Mouse (Mus musculus) B cell, adult (primary cell): Measurements from ENCODE around the gene Krtap21-1. TPM values are rescaled to one million over a fixed set of nuclear protein-coding genes. Genes with fewer than 3 reads are reported as not detected.

ENCODE experiments used
- total RNA-seq: library from RNA; stranded (reverse); gene quantifications from 4 replicates; pipeline ENCODE4 v1.2.4, GENCODE M21; 2023; ENCODE audit not compliant: inconsistent age

Krtap21-1 gene
- not detected in 4 replicates for total RNA-seq

GRCm38 (mm10) chr16:89403768-89404167, at the start of gene Krtap21-1:
Gene Krtap21-1, minus strand, starts transcription at chr16:89403868.

DNA sequence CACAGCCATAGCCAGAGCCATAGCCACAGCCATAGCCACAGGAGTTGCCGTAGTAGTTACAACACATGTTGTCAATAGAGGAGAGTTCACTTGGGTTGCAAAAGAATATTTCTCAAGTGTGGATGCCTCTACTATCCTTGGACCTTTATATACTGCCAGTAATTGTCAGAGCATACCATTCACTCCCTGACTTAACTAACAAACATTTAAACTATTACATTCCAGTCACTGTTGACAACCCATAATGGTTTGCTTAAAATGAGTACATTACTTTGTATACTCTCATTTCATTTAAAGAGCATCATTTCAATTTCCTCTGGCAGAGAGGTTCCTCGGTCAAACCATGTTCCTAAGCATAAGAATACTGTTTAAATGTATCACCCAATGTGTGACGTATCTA, 16.3 kb upstream of the Krtap21-1 start, which contains the start of gene Krtap6-2:
Gene Krtap6-2, minus strand, starts transcription at position 101 of the 400 bp plus-strand sequence.

Other genes with a start within 250 kb of the Krtap21-1 start
- not detected in 4 replicates for gene Gm9789, start 245.9 kb downstream of the Krtap21-1 start, total RNA-seq
- not detected in 4 replicates for gene Gm7735, start 234.4 kb downstream of the Krtap21-1 start, total RNA-seq
- not detected in 4 replicates for gene 1110057P08Rik, start 229.1 kb downstream of the Krtap21-1 start, total RNA-seq
- gene Krtap20-2, start 198.0 kb downstream of the Krtap21-1 start, total RNA-seq = not detected in 4 replicates
- not detected in 4 replicates for gene Krtap6-2, start 16.2 kb upstream of the Krtap21-1 start, total RNA-seq
- gene Krtap8-1, start 84.1 kb upstream of the Krtap21-1 start, total RNA-seq = not detected in 4 replicates
- not detected in 4 replicates for gene Krtap7-1, start 104.5 kb upstream of the Krtap21-1 start, total RNA-seq
- gene Krtap11-1, start 167.3 kb upstream of the Krtap21-1 start, total RNA-seq = not detected in 4 replicates